Mouse (Mus musculus) liver, adult 2 months (tissue): Measurements from ENCODE around the gene Ak8. TPM values are rescaled to one million over a fixed set of nuclear protein-coding genes. Genes with fewer than 3 reads are reported as not detected.

ENCODE experiments used
- DNase-seq: peaks from one replicate; pipeline ENCODE4 v3.0.0-alpha.2; 2011; ENCODE audit warnings: low read depth, low spot score; ENCODE audit errors: extremely low read depth
- H3K27ac ChIP-seq: fragments of 200-500 bp; replicated peaks from 2 replicates; pipeline ENCODE4 v1.5.1; 2012; ENCODE audit warnings: low read depth, mild to moderate bottlenecking, control low read depth, inconsistent platforms, low read length; ENCODE audit not compliant: insufficient read depth
- H3K27me3 ChIP-seq: fragments of 200-500 bp; 2 replicates; pipeline ENCODE4 v1.6.1; 2012; ENCODE audit warnings: mild to moderate bottlenecking, moderate library complexity, low read length, inconsistent platforms; ENCODE audit not compliant: control insufficient read depth, insufficient read depth
- H3K36me3 ChIP-seq: fragments of 200-500 bp; 2 replicates; pipeline ENCODE4 v1.6.1; 2012; ENCODE audit warnings: low read length, inconsistent platforms; ENCODE audit not compliant: control insufficient read depth, insufficient read depth
- H3K4me1 ChIP-seq: fragments of 200-500 bp; 2 replicates; pipeline ENCODE4 v1.6.1; 2011; ENCODE audit warnings: low read length; ENCODE audit not compliant: control insufficient read depth, insufficient read depth
- H3K4me3 ChIP-seq: fragments of 200-500 bp; 2 replicates; pipeline ENCODE4 v1.5.1; 2011; ENCODE audit warnings: low read depth, mild to moderate bottlenecking, control low read depth, low read length, moderate library complexity; ENCODE audit not compliant: insufficient read depth
- H3K79me2 ChIP-seq: fragments of 200-500 bp; 2 replicates; pipeline ENCODE4 v1.6.1; 2012; ENCODE audit warnings: inconsistent platforms, mild to moderate bottlenecking, low read length, moderate library complexity; ENCODE audit not compliant: control insufficient read depth, insufficient read depth
- H3K9ac ChIP-seq: fragments of 200-500 bp; 2 replicates; pipeline ENCODE4 v1.6.1; 2012; ENCODE audit warnings: low read depth, mild to moderate bottlenecking, control low read depth, inconsistent platforms, low read length
- CTCF ChIP-seq: fragments of 200-500 bp; IDR thresholded peaks from 2 replicates; pipeline ENCODE4 v1.5.1; 2011; ENCODE audit warnings: low read depth, low read length, control low read depth
- POLR2A ChIP-seq: fragments of 200-500 bp; IDR thresholded peaks from 2 replicates; pipeline ENCODE4 v1.6.1; 2011; ENCODE audit warnings: low read length, control low read depth; ENCODE audit not compliant: insufficient read depth; ENCODE audit errors: extremely low read depth
- WGBS: fragments of 180-500 bp; shearing (Covaris S2); methylation state at CpG from one replicate; pipeline ENCODE4 v1.1.7; 2018; 5-methylcytosine and 5-hydroxymethylcytosine counted together
- polyA plus RNA-seq: library from polyadenylated mRNA; depleted of rRNA; stranded (reverse); fragments of >200 nt; gene quantifications from 2 replicates; pipeline ENCODE4 v1.2.3, GENCODE M21; 2012
- total RNA-seq: library from RNA; depleted of rRNA; stranded (reverse); fragments of >200 nt; gene quantifications from 2 replicates; pipeline ENCODE4 v1.2.3, GENCODE M21; 2014

Ak8 gene
- total and polyA plus RNA-seq, 2 experiments, result 0.09 TPM; not detected in 1

- H3K27me3 ChIP-seq, result no peaks in the 10 kb centered on the region
- H3K4me1 ChIP-seq, result no peaks in the 10 kb centered on the region
- no peaks in the 10 kb centered on the region for H3K36me3 ChIP-seq
- H3K4me3 ChIP-seq, result no peak overlapping the region
- DNase-seq, result no peak
- TF ChIP-seq POLR2A (no peak), CTCF (no peak)
- 13% methylated on average over 17 of the region's 17 CpGs for WGBS
- no peaks in the 10 kb centered on the region for H3K79me2 ChIP-seq
- H3K9ac ChIP-seq, result no peak overlapping the region
- no peak overlapping the region for H3K27ac ChIP-seq
Measured at GRCm38 (mm10) chr2:28751658-28752057, 51.7 kb downstream of the Ak8 start.

DNA sequence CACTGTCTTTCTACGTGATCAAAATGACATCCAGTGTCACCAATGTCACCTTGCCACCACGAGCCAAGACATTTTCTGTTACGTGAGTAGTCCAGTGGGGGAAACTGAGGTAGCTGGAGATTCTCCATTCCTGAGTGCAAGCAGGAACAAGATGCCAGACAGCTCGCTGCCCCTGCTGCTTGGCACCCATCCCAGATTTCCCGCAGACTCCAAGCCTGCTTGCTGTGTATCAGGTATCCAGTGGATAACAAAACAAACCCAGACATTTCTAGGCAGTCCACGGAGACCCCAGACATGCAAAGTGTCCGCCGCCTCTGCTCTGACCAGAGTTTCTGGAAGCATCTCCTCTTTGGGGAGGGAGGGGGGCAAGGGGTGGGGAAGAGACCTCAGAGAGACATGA is 52.4 kb downstream of the Ak8 start:
- H3K27ac ChIP-seq, result no peak overlapping the region
- no peak for DNase-seq
- no peaks in the 10 kb centered on the region for H3K27me3 ChIP-seq
- no peaks in the 10 kb centered on the region for H3K36me3 ChIP-seq
- TF ChIP-seq POLR2A, result no peak
- TF ChIP-seq CTCF, result no peak
- no peaks in the 10 kb centered on the region for H3K4me1 ChIP-seq
- H3K79me2 ChIP-seq, result no peaks in the 10 kb centered on the region
- no peak overlapping the region for H3K9ac ChIP-seq
- H3K4me3 ChIP-seq, result no peak overlapping the region
- 68% methylated on average over 8 of the region's 8 CpGs for WGBS

GRCm38 (mm10) chr2:28755451-28755850 is 55.5 kb downstream of the Ak8 start:
- no peaks in the 10 kb centered on the region for H3K79me2 ChIP-seq
- no peaks in the 10 kb centered on the region for H3K4me1 ChIP-seq
- no peak for TF ChIP-seq POLR2A
- TF ChIP-seq CTCF, result peak; percentile 56
- 3% methylated on average over 7 of the region's 7 CpGs for WGBS
- H3K36me3 ChIP-seq, result no peaks in the 10 kb centered on the region
- H3K9ac ChIP-seq, result no peak overlapping the region
- no peaks in the 10 kb centered on the region for H3K27me3 ChIP-seq
- H3K27ac ChIP-seq, result no peak overlapping the region
- DNase-seq, result peak; percentile 55
- no peak overlapping the region for H3K4me3 ChIP-seq

- no peaks in the 10 kb centered on the region for H3K79me2 ChIP-seq
- DNase-seq, result peak; percentile 31
- H3K27ac ChIP-seq, result no peak overlapping the region
- no peaks in the 10 kb centered on the region for H3K27me3 ChIP-seq
- no peaks in the 10 kb centered on the region for H3K36me3 ChIP-seq
- H3K9ac ChIP-seq, result no peak overlapping the region
- no peak overlapping the region for H3K4me3 ChIP-seq
- TF ChIP-seq CTCF (peak; percentile 59), POLR2A (no peak)
- H3K4me1 ChIP-seq, result no peaks in the 10 kb centered on the region
- 42% methylated on average over 4 of the region's 4 CpGs for WGBS
Measured at GRCm38 (mm10) chr2:28756201-28756600, 56.2 kb downstream of the Ak8 start.

DNA sequence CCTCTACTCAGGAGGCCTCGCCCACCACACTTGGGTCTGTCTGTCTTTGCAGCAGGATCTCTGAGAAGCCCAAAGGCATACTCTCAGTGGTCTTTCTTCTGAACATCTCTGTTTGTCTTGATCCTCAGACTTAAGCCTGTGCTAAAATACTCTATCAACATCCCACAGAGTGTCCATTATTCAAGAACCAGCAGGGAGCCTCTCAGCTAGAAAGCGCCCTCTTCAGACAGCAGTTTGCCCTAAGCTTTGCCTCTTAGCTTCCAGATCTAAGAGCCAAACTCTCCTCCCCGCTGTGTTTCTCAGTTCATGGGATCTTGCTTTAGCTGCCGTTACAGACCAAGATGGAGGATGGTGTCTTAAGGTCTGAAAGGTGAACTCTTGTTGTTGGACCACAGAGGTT is 59.5 kb downstream of the Ak8 start:
- no peaks in the 10 kb centered on the region for H3K79me2 ChIP-seq
- DNase-seq, result no peak
- WGBS, result 69% methylated on average over 4 of the region's 4 CpGs
- no peak overlapping the region for H3K4me3 ChIP-seq
- H3K4me1 ChIP-seq, result no peaks in the 10 kb centered on the region
- TF ChIP-seq POLR2A (no peak), CTCF (no peak)
- no peak overlapping the region for H3K27ac ChIP-seq
- no peaks in the 10 kb centered on the region for H3K27me3 ChIP-seq
- H3K36me3 ChIP-seq, result no peaks in the 10 kb centered on the region
- no peak overlapping the region for H3K9ac ChIP-seq

GRCm38 (mm10) chr2:28766590-28766989 is 66.6 kb downstream of the Ak8 start:
- no peaks in the 10 kb centered on the region for H3K36me3 ChIP-seq
- TF ChIP-seq POLR2A (no peak), CTCF (no peak)
- DNase-seq, result no peak
- no peaks in the 10 kb centered on the region for H3K79me2 ChIP-seq
- no peak overlapping the region for H3K4me3 ChIP-seq
- 76% methylated on average over 4 of the region's 4 CpGs for WGBS
- no peak overlapping the region for H3K9ac ChIP-seq
- no peak overlapping the region for H3K27ac ChIP-seq
- no peaks in the 10 kb centered on the region for H3K4me1 ChIP-seq
- H3K27me3 ChIP-seq, result no peaks in the 10 kb centered on the region
